Mouse (Mus musculus) embryonic fibroblast, embryonic 13.5 days (primary cell): Measurements from ENCODE around the gene Ccdc115.

Source experiments
- CTCF ChIP-seq: IDR thresholded peaks from 2 replicates; pipeline ENCODE4 v1.5.1; 2011; ENCODE audit warnings: mild to moderate bottlenecking, control low read depth, low read length, moderate library complexity, borderline replicate concordance; ENCODE audit not compliant: insufficient read depth
- POLR2A ChIP-seq: IDR thresholded peaks from 2 replicates; pipeline ENCODE4 v1.6.1; 2011; ENCODE audit warnings: low read depth, mild to moderate bottlenecking, control low read depth, low read length, moderate library complexity

DNA sequence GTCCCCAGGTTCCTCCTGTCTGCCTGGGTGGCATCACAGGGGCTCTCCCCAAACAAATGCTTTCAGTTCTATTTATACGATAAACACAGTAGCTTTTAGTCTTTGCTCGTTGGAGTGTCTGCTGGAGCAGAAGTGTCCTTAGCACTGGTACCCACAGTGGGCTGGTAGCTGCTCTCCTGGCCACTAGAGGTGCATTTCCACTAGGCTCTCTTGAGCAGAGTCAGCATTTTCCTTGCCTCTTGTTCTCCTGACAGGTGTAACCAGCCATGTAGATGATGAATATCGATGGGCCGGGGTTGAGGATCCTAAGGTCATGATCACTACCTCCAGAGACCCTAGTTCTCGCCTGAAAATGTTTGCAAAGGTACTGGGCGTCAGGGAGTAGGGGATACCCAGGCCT is 3.7 kb upstream of the Ccdc115 start:
- no peak for TF ChIP-seq POLR2A
- no peak for TF ChIP-seq CTCF
